9 mouse cellular contexts compared by ENCODE assay signal in the genomic region with DNA sequence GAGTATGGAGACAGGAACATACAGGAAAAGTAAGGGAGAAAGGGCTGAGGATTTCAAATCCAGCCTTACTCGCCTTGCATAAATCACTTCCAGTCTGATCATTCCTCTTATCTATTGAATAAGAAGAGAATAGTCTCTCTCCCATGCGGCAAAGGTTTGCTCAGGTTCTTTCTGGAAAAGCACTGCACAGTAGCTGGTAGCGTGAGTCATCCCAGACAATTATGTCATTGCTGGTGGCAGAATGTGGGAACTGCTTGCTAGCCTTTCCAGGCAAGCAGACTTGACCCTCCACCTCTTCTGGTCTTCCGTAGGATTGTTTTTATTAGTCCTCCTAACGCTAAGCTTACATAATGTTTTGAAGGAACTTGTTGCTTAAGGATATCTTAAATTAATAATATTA.
DNase-seq lines count a peak whose midpoint lies in the region; ATAC-seq and TF ChIP-seq lines count a peak whose summit lies in the region.
"Had no signal": no experiment of that assay in that cellular context is flagged by ENCODE, and none has a peak within 500 bp of the region (broad histone marks: within the 10 kb centered on the region; RNA-seq: fewer than 3 reads in every experiment).

No protein-coding gene starts in this region.

- H3K27ac ChIP-seq in lung, embryonic 14.5 days (ENCODE audit: low read depth), result peak overlapping the region; percentile 58
- H3K27ac ChIP-seq in kidney, postnatal 0 days, result no peak overlapping the region
- H3K27ac ChIP-seq: neural tube, embryonic 12.5 days had no signal

- TF ChIP-seq POLR2A in lung, adult 2 months (IDR thresholded peaks at IDR 0.05; ENCODE audit: borderline replicate concordance, extremely low read depth, low read depth, low read length), result no peak

- no peaks in the 10 kb centered on the region for H3K9me3 ChIP-seq in lung, embryonic 14.5 days (ENCODE audit: low read depth, low read length)
- H3K9me3 ChIP-seq in kidney, postnatal 0 days (replicated peaks; ENCODE audit: low read length), result no peaks in the 10 kb centered on the region
- H3K9me3 ChIP-seq: neural tube, embryonic 12.5 days had no signal

- H3K4me2 ChIP-seq in lung, embryonic 14.5 days, result peak overlapping the region; percentile 52
- peak overlapping the region; percentile 49; the same call in 1 of the 2 replicates for H3K4me2 ChIP-seq in kidney, postnatal 0 days (ENCODE audit: low read length)

- H3K9ac ChIP-seq in lung, embryonic 14.5 days, result no peak overlapping the region
- no peak overlapping the region for H3K9ac ChIP-seq in kidney, postnatal 0 days (ENCODE audit: low read depth, low read length)
- H3K9ac ChIP-seq: neural tube, embryonic 12.5 days had no signal

- H3K27me3 ChIP-seq in lung, embryonic 14.5 days (ENCODE audit: insufficient read depth, low read length), result no peaks in the 10 kb centered on the region
- no peaks in the 10 kb centered on the region for H3K27me3 ChIP-seq in kidney, postnatal 0 days (ENCODE audit: insufficient read depth, low read length)
- H3K27me3 ChIP-seq: neural tube, embryonic 12.5 days had no signal

- H3K36me3 ChIP-seq in lung, embryonic 14.5 days (ENCODE audit: insufficient read depth), result no peaks in the 10 kb centered on the region
- H3K36me3 ChIP-seq in kidney, postnatal 0 days (ENCODE audit: insufficient read depth, low read length), result no peaks in the 10 kb centered on the region
- H3K36me3 ChIP-seq: neural tube, embryonic 12.5 days had no signal

- peaks cover 8% of the 10 kb centered on the region; the same call in 1 of the 2 replicates for H3K4me1 ChIP-seq in lung, embryonic 14.5 days (ENCODE audit: insufficient read depth)
- H3K4me1 ChIP-seq in lung, adult 2 months (ENCODE audit: control insufficient read depth, insufficient read depth, low read length), result peaks cover 11% of the 10 kb centered on the region
- H3K4me1 ChIP-seq in kidney, postnatal 0 days (replicated peaks; ENCODE audit: insufficient read depth, low read length), result 0 out of 2 replicates have a peak, but pooled peaks cover 2% of the 10 kb centered on the region

- peak; percentile 35; the same call in 1 of the 2 replicates for ATAC-seq in lung, embryonic 14.5 days (ENCODE audit: insufficient read depth)
- ATAC-seq in kidney, postnatal 0 days (replicated peaks; ENCODE audit: low FRiP score, low read depth), result no peak

- 26% methylated on average over 5 of the region's 5 CpGs for WGBS in lung, embryonic 14.5 days
- 21% methylated on average over 5 of the region's 5 CpGs for WGBS in lung, adult 2 months
- WGBS in kidney, postnatal 0 days, result 46% methylated on average over 5 of the region's 5 CpGs

- peak; percentile 62 for DNase-seq in lung, embryonic 14.5 days
- no peak for DNase-seq in lung, adult 2 months
- peak; percentile 91 for DNase-seq in brain, adult 2 months (ENCODE audit: low read depth, low spot score)
- peak; percentile 50 for DNase-seq in heart, adult 8-10 months (ENCODE audit: low spot score)
- DNase-seq in kidney, postnatal 0 days (ENCODE audit: low spot score), result peak; percentile 51
- DNase-seq in spleen, postnatal 36 days (ENCODE audit: low spot score in 2 of 2), result no peak
- DNase-seq in thymus, postnatal 25 days, result no peak
- no peak for DNase-seq in left cerebral cortex, adult 11 months (ENCODE audit: low spot score)

- H3K4me3 ChIP-seq in lung, embryonic 14.5 days (ENCODE audit: low read depth, low read length), result no peak overlapping the region
- no peak overlapping the region for H3K4me3 ChIP-seq in lung, adult 2 months (replicated peaks; ENCODE audit: extremely low read depth, low read depth, low read length)
- H3K4me3 ChIP-seq in kidney, postnatal 0 days (replicated peaks; ENCODE audit: low read depth, low read length), result no peak overlapping the region
- H3K4me3 ChIP-seq: neural tube, embryonic 12.5 days had no signal

- TF ChIP-seq CTCF in lung, embryonic 14.5 days (IDR thresholded peaks at IDR 0.05; ENCODE audit: low read depth), result no peak
- no peak for TF ChIP-seq CTCF in lung, adult 2 months (IDR thresholded peaks at IDR 0.05; ENCODE audit: insufficient read depth, low read length)
- TF ChIP-seq CTCF in kidney, postnatal 0 days (IDR thresholded peaks at IDR 0.05; ENCODE audit: low read depth), result no peak

Comparison
In these comparisons a context has a peak if more than half of its experiments do, and no peak if none do; other contexts are left out.
1. DNase-seq: peak in lung, embryonic 14.5 days (single experiment), brain, adult 2 months (single experiment), heart, adult 8-10 months (single experiment) and kidney, postnatal 0 days (single experiment); none in lung, adult 2 months (single experiment), spleen, postnatal 36 days (0 of 2), thymus, postnatal 25 days (single experiment) and left cerebral cortex, adult 11 months (single experiment).